Mouse (Mus musculus) kidney, adult 9 months (tissue): ENCODE measurements around the gene Afm.

Experiments used
- DNase-seq: peaks from one replicate; pipeline ENCODE4 v3.0.0; 2022

The Afm gene

GRCm38 (mm10) chr5:90560743-90561142, 42.0 kb downstream of the Afm start, which contains the start of gene 5830473C10Rik:
5830473C10Rik (plus strand) TSS chr5:90561107.
- no peak for DNase-seq

GRCm38 (mm10) chr5:90561721-90562275, 43.1 kb downstream of the Afm start:
- DNase-seq, result no peak

- no peak for DNase-seq
Measured at GRCm38 (mm10) chr5:90562880-90563279, 44.1 kb downstream of the Afm start.

- no peak for DNase-seq
Measured at GRCm38 (mm10) chr5:90564161-90564560, 45.4 kb downstream of the Afm start.

GRCm38 (mm10) chr5:90565205-90565604, 46.5 kb downstream of the Afm start:
- no peak for DNase-seq

GRCm38 (mm10) chr5:90567788-90568187, 49.1 kb downstream of the Afm start:
- peak; percentile 41 for DNase-seq

- DNase-seq, result peak; percentile 85
Measured at GRCm38 (mm10) chr5:90568338-90568737, 49.6 kb downstream of the Afm start.

- DNase-seq, result no peak
Measured at GRCm38 (mm10) chr5:90571216-90571615, 52.5 kb downstream of the Afm start.

GRCm38 (mm10) chr5:90577751-90578150, 59.0 kb downstream of the Afm start:
- DNase-seq, result peak; percentile 54

- no peak for DNase-seq
Measured at GRCm38 (mm10) chr5:90579556-90579955, 60.8 kb downstream of the Afm start.

- no peak for DNase-seq
Measured at GRCm38 (mm10) chr5:90582179-90582578, 63.4 kb downstream of the Afm start.

- no peak for DNase-seq
Measured at GRCm38 (mm10) chr5:90584799-90585198, 66.1 kb downstream of the Afm start.

- DNase-seq, result no peak
Measured at GRCm38 (mm10) chr5:90586511-90586910, 67.8 kb downstream of the Afm start.

GRCm38 (mm10) chr5:90588104-90588503, 69.4 kb downstream of the Afm start:
- no peak for DNase-seq

- peak; percentile 79 for DNase-seq
Measured at GRCm38 (mm10) chr5:90588708-90589595, 70.2 kb downstream of the Afm start.

- DNase-seq, result no peak
Measured at GRCm38 (mm10) chr5:90590676-90591075, 71.9 kb downstream of the Afm start.

GRCm38 (mm10) chr5:90591936-90592335, 73.2 kb downstream of the Afm start:
- DNase-seq, result no peak

- no peak for DNase-seq
Measured at GRCm38 (mm10) chr5:90594945-90595344, 76.2 kb downstream of the Afm start.

GRCm38 (mm10) chr5:90596155-90596554, 77.4 kb downstream of the Afm start:
- DNase-seq, result no peak

GRCm38 (mm10) chr5:90601469-90601868, 82.7 kb downstream of the Afm start:
- peak; percentile 65 for DNase-seq
